Mouse (Mus musculus) hindbrain, embryonic 11.5 days (tissue): ENCODE data around the gene Aspn. TPM values are rescaled to one million over a fixed set of nuclear protein-coding genes. Genes with fewer than 3 reads are reported as not detected.

ENCODE experiments used
- ATAC-seq: fragments of 200-750 bp; cut with Nextera tagmentation; 2 replicates; pipeline ENCODE4 v1.8.0; 2017; ENCODE audit warnings: mild to moderate bottlenecking, moderate TSS enrichment, moderate library complexity; ENCODE audit not compliant: low FRiP score
- DNase-seq: peaks from one replicate; pipeline ENCODE4 v3.0.0-alpha.2; 2015; ENCODE audit warnings: low spot score
- H3K27ac ChIP-seq: fragments of 300-500 bp; sonication (generic); 2 replicates; pipeline ENCODE4 v1.5.1; 2014; ENCODE audit warnings: mild to moderate bottlenecking, low read depth, low read length
- H3K27me3 ChIP-seq: fragments of 300-500 bp; sonication (generic); 2 replicates; pipeline ENCODE4 v1.6.1; 2014; ENCODE audit warnings: mild to moderate bottlenecking, low read length, moderate library complexity, mixed read lengths; ENCODE audit not compliant: control insufficient read depth, insufficient read depth
- H3K36me3 ChIP-seq: fragments of 300-500 bp; sonication (generic); 2 replicates; pipeline ENCODE4 v1.6.1; 2014; ENCODE audit warnings: mild to moderate bottlenecking, low read length, moderate library complexity, mixed read lengths; ENCODE audit not compliant: control insufficient read depth, insufficient read depth
- H3K4me1 ChIP-seq: fragments of 300-500 bp; sonication (generic); replicated peaks from 2 replicates; pipeline ENCODE4 v1.6.1; 2014; ENCODE audit warnings: low read length, mixed read lengths; ENCODE audit not compliant: control insufficient read depth, insufficient read depth
- H3K4me2 ChIP-seq: fragments of 300-500 bp; sonication (generic); replicated peaks from 2 replicates; pipeline ENCODE4 v1.6.1; 2014; ENCODE audit warnings: mild to moderate bottlenecking, low read depth, low read length
- H3K4me3 ChIP-seq: fragments of 300-500 bp; sonication (generic); 2 replicates; pipeline ENCODE4 v1.5.1; 2014; ENCODE audit warnings: low read depth, low read length
- H3K9ac ChIP-seq: fragments of 300-500 bp; sonication (generic); 2 replicates; pipeline ENCODE4 v1.6.1; 2014; ENCODE audit warnings: low read depth, low read length
- H3K9me3 ChIP-seq: fragments of 300-500 bp; sonication (generic); 2 replicates; pipeline ENCODE4 v1.6.1; 2016; ENCODE audit warnings: low read length; ENCODE audit not compliant: control insufficient read depth
- WGBS: fragments of 180-500 bp; shearing (Covaris S2); extraction: QIAGEN DNeasy Blood & Tissue Kit; methylation state at CpG from one replicate; pipeline ENCODE4 v1.1.7; 2014; 5-methylcytosine and 5-hydroxymethylcytosine counted together
- polyA plus RNA-seq: library from polyadenylated mRNA; unstranded; fragments of >200 nt; fragmentation: Nextera tagmentation; extraction: Ambion mirVana; gene quantifications from 2 replicates; pipeline ENCODE4 v1.2.1, GENCODE M21; 2014

The Aspn gene
- polyA plus RNA-seq, 1 experiment from 2014 or later: 0.26 TPM

DNA sequence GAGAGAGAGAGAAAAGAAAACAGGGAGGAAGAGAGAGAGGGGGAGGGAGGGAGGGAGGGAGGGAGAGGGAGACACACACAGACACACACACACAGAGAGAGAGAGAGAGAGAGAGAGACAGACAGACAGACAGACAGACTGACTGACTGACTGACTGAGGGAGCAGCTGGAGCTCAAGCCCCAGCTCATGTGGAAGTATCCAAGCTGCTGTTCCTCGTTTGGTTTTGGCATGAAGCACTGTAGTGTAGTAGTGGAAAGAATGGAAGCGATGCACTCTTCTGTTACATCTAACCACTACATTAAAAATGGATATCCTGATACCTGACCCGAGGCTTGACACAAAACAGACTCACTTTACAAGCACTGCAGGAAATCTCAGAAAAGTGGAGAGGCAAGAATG lies 1.4 kb downstream of the Aspn start:
- H3K36me3 ChIP-seq: no peaks in the 10 kb centered on the region
- DNase-seq (no peak), ATAC-seq (no peak)
- no peak overlapping the region for H3K27ac ChIP-seq
- WGBS: 73% methylated on average over 3 of the region's 3 CpGs
- no peak overlapping the region for H3K4me3 ChIP-seq
- H3K27me3 ChIP-seq: no peaks in the 10 kb centered on the region
- H3K4me2 ChIP-seq: no peak overlapping the region
- H3K9ac ChIP-seq: no peak overlapping the region
- no peaks in the 10 kb centered on the region for H3K4me1 ChIP-seq
- H3K9me3 ChIP-seq: no peaks in the 10 kb centered on the region

DNA sequence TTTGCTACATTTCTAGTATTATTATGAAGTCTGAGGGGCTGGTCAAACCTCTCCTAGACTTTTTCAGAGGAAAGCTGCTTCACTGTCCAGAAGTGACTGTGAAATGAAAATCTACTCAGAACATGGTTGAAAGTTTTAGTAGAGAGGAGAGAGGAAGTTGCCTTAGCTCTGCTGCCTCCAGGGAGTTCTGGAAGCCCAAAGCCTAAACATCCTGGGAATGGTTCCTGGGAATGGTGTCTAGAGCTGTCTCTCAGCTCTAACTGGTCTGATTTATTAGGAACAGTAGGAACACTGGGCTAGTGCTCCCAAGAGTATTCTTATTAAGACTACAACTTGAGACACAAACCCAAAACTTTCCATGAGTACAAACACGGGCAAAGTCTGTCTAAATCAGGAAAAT lies 2.3 kb downstream of the Aspn start:
- ATAC-seq (no peak), DNase-seq (no peak)
- H3K36me3 ChIP-seq: no peaks in the 10 kb centered on the region
- no peak overlapping the region for H3K4me2 ChIP-seq
- H3K27ac ChIP-seq: no peak overlapping the region
- WGBS: 88% methylated on average over 1 of the region's 1 CpGs
- H3K9ac ChIP-seq: no peak overlapping the region
- no peaks in the 10 kb centered on the region for H3K9me3 ChIP-seq
- H3K4me1 ChIP-seq: no peaks in the 10 kb centered on the region
- H3K4me3 ChIP-seq: no peak overlapping the region
- H3K27me3 ChIP-seq: no peaks in the 10 kb centered on the region

DNA sequence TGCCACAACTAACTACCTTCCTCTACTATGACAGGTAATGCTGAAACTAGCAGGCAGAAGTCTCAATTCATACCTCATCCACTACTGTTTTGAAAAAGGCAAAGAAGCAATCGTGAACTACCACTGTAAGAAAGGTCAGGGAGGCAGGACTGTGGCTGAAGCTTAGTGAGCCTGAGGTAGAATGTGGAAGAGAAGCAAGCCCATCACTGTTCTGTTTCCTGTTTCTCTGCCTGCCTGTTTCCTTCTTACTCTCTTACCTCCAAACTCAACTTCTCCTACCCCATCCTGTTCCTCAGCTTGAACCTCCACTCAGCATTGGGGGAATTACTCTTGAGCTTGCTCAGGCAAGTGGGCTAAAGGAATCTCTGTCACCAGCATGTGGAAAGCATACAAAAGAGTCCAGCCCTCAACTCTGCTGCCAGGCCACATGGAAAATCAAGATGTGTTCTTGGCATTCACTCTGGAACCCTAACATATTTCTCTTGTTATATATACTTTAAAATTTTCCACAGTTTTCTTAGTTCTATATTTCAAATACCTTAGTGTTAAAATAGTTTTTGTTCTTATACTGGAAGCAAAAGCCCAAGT lies 3.4 kb downstream of the Aspn start:
- Histone ChIP-seq H3K4me2 (no peak overlapping the region), H3K4me1 (no peaks in the 10 kb centered on the region), H3K4me3 (no peak overlapping the region), H3K9me3 (no peaks in the 10 kb centered on the region), H3K27ac (no peak overlapping the region), H3K9ac (no peak overlapping the region), H3K27me3 (no peaks in the 10 kb centered on the region), H3K36me3 (no peaks in the 10 kb centered on the region)
- ATAC-seq (no peak), DNase-seq (no peak)
- WGBS: 60% methylated on average over 1 of the region's 1 CpGs

DNA sequence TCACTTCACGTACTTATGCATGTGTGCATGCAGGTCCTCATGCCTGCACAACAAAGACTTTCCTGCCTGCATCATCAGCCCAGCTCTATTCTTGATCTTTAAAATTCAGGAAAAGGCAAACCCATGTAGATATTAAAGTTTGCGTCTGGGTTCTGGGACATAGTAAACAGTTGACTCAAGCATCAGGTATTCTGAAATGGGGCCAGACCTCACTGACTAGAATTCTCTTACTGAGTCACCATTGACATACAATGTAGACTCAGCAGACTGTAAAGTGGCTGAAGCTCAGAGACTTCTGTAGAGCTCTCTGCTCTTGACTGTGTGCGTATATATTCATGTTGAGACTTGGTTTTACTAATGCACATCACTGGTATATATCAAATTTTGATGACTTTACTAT lies 5.4 kb downstream of the Aspn start:
- no peaks in the 10 kb centered on the region for H3K27me3 ChIP-seq
- WGBS: 91% methylated on average over 3 of the region's 3 CpGs
- DNase-seq: no peak
- H3K4me1 ChIP-seq: no peaks in the 10 kb centered on the region
- no peak overlapping the region for H3K27ac ChIP-seq
- H3K9ac ChIP-seq: no peak overlapping the region
- no peaks in the 10 kb centered on the region for H3K36me3 ChIP-seq
- no peaks in the 10 kb centered on the region for H3K9me3 ChIP-seq
- no peak overlapping the region for H3K4me3 ChIP-seq
- no peak overlapping the region for H3K4me2 ChIP-seq
- no peak for ATAC-seq

DNA sequence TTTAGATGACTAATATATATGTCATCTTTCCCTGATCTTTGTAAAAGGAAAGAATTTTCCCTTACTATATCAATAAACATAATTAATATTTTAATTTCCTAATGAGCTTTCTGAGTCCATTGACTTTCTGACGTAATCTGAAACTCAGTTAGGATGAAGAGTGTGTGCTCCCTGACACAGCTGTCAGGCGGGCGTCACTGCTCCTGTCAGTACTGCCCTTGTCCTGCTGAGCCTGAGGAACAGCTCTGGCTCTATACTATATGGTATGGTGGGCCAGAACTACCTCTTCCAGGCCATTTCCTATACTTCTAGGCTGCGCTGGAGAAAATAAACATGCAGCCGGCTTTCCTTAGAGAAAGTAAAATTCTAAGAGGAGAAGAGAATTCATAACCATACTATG lies 10.3 kb downstream of the Aspn start:
- no peaks in the 10 kb centered on the region for H3K27me3 ChIP-seq
- no peak overlapping the region for H3K27ac ChIP-seq
- no peak for DNase-seq
- no peak overlapping the region for H3K4me3 ChIP-seq
- H3K9me3 ChIP-seq: no peaks in the 10 kb centered on the region
- no peak overlapping the region for H3K4me2 ChIP-seq
- H3K36me3 ChIP-seq: no peaks in the 10 kb centered on the region
- WGBS: 77% methylated on average over 5 of the region's 5 CpGs
- no peak overlapping the region for H3K9ac ChIP-seq
- H3K4me1 ChIP-seq: no peaks in the 10 kb centered on the region
- ATAC-seq: no peak

DNA sequence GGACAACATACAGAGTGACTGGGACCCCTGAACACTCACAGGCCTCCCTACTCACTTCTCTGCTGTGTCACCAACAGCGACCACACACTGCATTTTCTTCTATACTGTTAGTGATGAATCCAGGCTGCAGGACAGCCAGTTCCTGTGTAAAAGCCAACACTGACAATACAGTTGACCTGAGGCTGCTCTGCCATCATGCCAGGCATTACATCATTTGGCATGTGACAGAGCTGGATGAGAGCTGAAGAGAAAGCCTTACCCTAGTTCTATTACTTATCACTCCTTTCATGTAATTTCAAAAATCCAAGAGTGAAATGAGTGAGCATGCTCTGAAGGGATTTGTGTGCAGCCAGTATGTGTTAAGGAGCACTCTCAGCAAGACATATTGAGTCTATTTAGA lies 12.0 kb downstream of the Aspn start:
- DNase-seq (no peak), ATAC-seq (no peak)
- no peaks in the 10 kb centered on the region for H3K27me3 ChIP-seq
- H3K4me1 ChIP-seq: no peaks in the 10 kb centered on the region
- 82% methylated on average over 1 of the region's 1 CpGs for WGBS
- no peaks in the 10 kb centered on the region for H3K36me3 ChIP-seq
- H3K9ac ChIP-seq: no peak overlapping the region
- no peak overlapping the region for H3K4me2 ChIP-seq
- no peaks in the 10 kb centered on the region for H3K9me3 ChIP-seq
- H3K4me3 ChIP-seq: no peak overlapping the region
- no peak overlapping the region for H3K27ac ChIP-seq

DNA sequence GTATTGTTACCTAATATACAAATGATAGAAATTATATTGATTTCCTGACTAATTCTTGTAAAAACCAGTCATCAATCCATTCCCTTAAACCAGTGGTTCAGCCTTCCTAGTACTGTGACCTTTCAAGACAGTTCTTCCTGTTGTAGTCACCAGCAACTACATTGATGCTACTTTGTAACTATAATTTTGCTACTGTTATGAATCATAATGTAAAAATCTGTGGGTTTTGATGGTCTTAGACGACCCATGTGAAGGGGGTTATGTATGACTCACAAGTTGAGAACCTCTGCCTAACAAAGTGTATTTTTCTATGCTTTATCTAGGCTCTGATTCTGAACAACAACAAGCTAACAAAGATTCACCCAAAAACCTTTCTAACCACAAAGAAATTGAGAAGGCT lies 12.7 kb downstream of the Aspn start:
- H3K9me3 ChIP-seq: no peaks in the 10 kb centered on the region
- WGBS: 70% methylated on average over 1 of the region's 1 CpGs
- H3K4me3 ChIP-seq: no peak overlapping the region
- H3K27ac ChIP-seq: no peak overlapping the region
- H3K9ac ChIP-seq: no peak overlapping the region
- no peaks in the 10 kb centered on the region for H3K4me1 ChIP-seq
- no peak for DNase-seq
- ATAC-seq: no peak
- no peaks in the 10 kb centered on the region for H3K27me3 ChIP-seq
- no peak overlapping the region for H3K4me2 ChIP-seq
- H3K36me3 ChIP-seq: no peaks in the 10 kb centered on the region

DNA sequence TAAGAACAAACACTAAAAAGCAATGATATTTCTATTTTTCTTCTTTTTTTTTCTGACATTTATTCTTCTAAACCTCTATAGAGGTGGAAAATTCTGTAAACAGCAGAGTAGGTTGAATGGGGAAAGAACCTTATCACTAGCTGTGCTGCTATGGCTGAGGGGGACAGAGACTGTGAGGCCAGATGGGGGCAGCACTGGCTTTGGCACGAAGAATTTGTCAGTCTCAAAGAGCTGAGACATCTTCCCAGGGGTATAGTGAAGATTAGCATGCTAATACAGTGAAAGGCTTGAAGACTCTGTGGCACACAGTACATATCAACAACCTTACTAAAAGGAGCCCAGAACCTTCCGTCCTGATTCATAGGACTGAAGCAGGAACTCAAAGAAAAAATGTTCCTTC lies 14.9 kb downstream of the Aspn start:
- Histone ChIP-seq H3K9me3 (no peaks in the 10 kb centered on the region), H3K4me2 (no peak overlapping the region), H3K4me1 (no peaks in the 10 kb centered on the region), H3K9ac (no peak overlapping the region), H3K4me3 (no peak overlapping the region), H3K27ac (no peak overlapping the region), H3K36me3 (no peaks in the 10 kb centered on the region), H3K27me3 (no peaks in the 10 kb centered on the region)
- DNase-seq: peak; percentile 21
- ATAC-seq: no peak
- 28% methylated on average over 2 of the region's 2 CpGs for WGBS

DNA sequence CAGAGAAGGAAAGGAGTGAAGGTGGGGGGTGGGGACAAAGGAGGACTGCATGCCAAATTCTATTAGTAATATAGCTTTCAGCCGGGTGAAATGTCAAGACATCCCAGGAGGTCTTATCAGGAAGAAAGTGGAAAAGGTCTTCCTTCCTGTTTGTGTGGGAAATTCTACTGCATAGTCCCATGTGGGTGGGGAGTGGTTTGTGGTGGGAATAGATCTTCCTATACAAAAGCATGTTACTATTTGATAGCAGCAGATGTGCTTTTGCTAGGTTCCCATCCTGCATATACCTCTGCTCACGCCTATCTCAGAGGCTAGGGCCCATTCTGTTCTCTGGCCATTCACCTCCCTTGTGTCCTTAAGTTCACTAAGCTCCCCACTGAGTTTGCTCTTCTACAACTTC lies 16.6 kb downstream of the Aspn start:
- H3K27ac ChIP-seq: no peak overlapping the region
- H3K4me3 ChIP-seq: no peak overlapping the region
- ATAC-seq (no peak), DNase-seq (no peak)
- H3K4me2 ChIP-seq: no peak overlapping the region
- no peaks in the 10 kb centered on the region for H3K27me3 ChIP-seq
- H3K4me1 ChIP-seq: no peaks in the 10 kb centered on the region
- 67% methylated on average over 2 of the region's 2 CpGs for WGBS
- no peak overlapping the region for H3K9ac ChIP-seq
- no peaks in the 10 kb centered on the region for H3K9me3 ChIP-seq
- H3K36me3 ChIP-seq: no peaks in the 10 kb centered on the region
